11 mouse cellular contexts compared by ENCODE assay signal in genomic region chr1:77504813-77505212, GRCm38 (mm10). TPM values are rescaled to one million over a fixed set of nuclear protein-coding genes. Genes with fewer than 3 reads are reported as not detected.
DNase-seq lines count a peak whose midpoint lies in the region; ATAC-seq lines count a peak whose summit lies in the region.
"Had no signal": no experiment of that assay in that cellular context is flagged by ENCODE, and none has a peak within 500 bp of the region (broad histone marks: within the 10 kb centered on the region; RNA-seq: fewer than 3 reads in every experiment).

No protein-coding gene starts in this region.

- H3K4me1 ChIP-seq in embryonic facial prominence, embryonic 11.5 days (ENCODE audit: control insufficient read depth, insufficient read depth, low read length): no peaks in the 10 kb centered on the region
- peaks cover 98% of the 10 kb centered on the region for H3K4me1 ChIP-seq in hindbrain, embryonic 10.5 days (replicated peaks)
- H3K4me1 ChIP-seq in midbrain, embryonic 12.5 days: peaks cover 83% of the 10 kb centered on the region

- H3K4me2 ChIP-seq in embryonic facial prominence, embryonic 11.5 days (ENCODE audit: low read depth, low read length): peak overlapping the region; percentile 2; the same call in 1 of the 2 replicates
- peak overlapping the region; percentile 51 for H3K4me2 ChIP-seq in midbrain, embryonic 12.5 days (replicated peaks)
- H3K4me2 ChIP-seq: heart, embryonic 15.5 days had no signal

- H3K9me3 ChIP-seq in embryonic facial prominence, embryonic 11.5 days (replicated peaks; ENCODE audit: control insufficient read depth, low read length): no peaks in the 10 kb centered on the region
- H3K9me3 ChIP-seq in hindbrain, embryonic 10.5 days: no peaks in the 10 kb centered on the region
- H3K9me3 ChIP-seq in midbrain, embryonic 12.5 days: no peaks in the 10 kb centered on the region
- H3K9me3 ChIP-seq: heart, embryonic 15.5 days had no signal

- H3K27me3 ChIP-seq in embryonic facial prominence, embryonic 11.5 days (ENCODE audit: control insufficient read depth, insufficient read depth, low read length): no peaks in the 10 kb centered on the region
- H3K27me3 ChIP-seq in hindbrain, embryonic 10.5 days (ENCODE audit: insufficient read depth, poor library complexity, severe bottlenecking): peaks cover 36% of the 10 kb centered on the region; the same call in 1 of the 2 replicates
- peaks cover 8% of the 10 kb centered on the region; the same call in 1 of the 2 replicates for H3K27me3 ChIP-seq in midbrain, embryonic 12.5 days

- H3K27ac ChIP-seq in embryonic facial prominence, embryonic 11.5 days (replicated peaks; ENCODE audit: low read depth, low read length): no peak overlapping the region
- 0 out of 2 replicates have a peak overlapping the region, but pooled peaks have one; percentile 40 for H3K27ac ChIP-seq in hindbrain, embryonic 10.5 days
- no peak overlapping the region for H3K27ac ChIP-seq in midbrain, embryonic 12.5 days (replicated peaks)
- H3K27ac ChIP-seq: heart, embryonic 15.5 days had no signal

- no peak overlapping the region for H3K9ac ChIP-seq in embryonic facial prominence, embryonic 11.5 days (replicated peaks; ENCODE audit: low read length)
- H3K9ac ChIP-seq in midbrain, embryonic 12.5 days (replicated peaks): no peak overlapping the region
- H3K9ac ChIP-seq: heart, embryonic 15.5 days; liver, postnatal 0 days had no signal

- peak; percentile 45 for DNase-seq in R1 (ENCODE audit: low read depth, low spot score)
- DNase-seq in embryonic facial prominence, embryonic 11.5 days (ENCODE audit: low spot score): no peak
- DNase-seq in hindbrain, embryonic 10.5 days (ENCODE audit: low spot score): no peak
- no peak for DNase-seq in B cell, adult 2 months
- DNase-seq: liver, postnatal 0 days; thymus, adult 18-20 months had no signal

- WGBS in embryonic facial prominence, embryonic 11.5 days: 69% methylated on average over 2 of the region's 2 CpGs
- WGBS in hindbrain, embryonic 10.5 days: 32% methylated on average over 2 of the region's 2 CpGs
- WGBS in midbrain, embryonic 12.5 days: 22% methylated on average over 2 of the region's 2 CpGs

- no peak for ATAC-seq in embryonic facial prominence, embryonic 11.5 days (replicated peaks; ENCODE audit: insufficient number of reproducible peaks, low FRiP score, low TSS enrichment, low read depth)
- 0 out of 2 replicates have a peak, but pooled peaks have one; percentile 3 for ATAC-seq in midbrain, embryonic 12.5 days (ENCODE audit: low FRiP score, low read depth)
- ATAC-seq in cerebellum, adult (ENCODE audit: insufficient number of reproducible peaks, low FRiP score, low TSS enrichment): no peak
- no peak for ATAC-seq in monocyte, adult 5-6 weeks (replicated peaks; ENCODE audit: insufficient number of reproducible peaks, low FRiP score, low TSS enrichment, poor library complexity, severe bottlenecking)
- ATAC-seq: activated CD4-positive, CD25-positive, alpha-beta regulatory T cell, adult 4 months; liver, postnatal 0 days had no signal

- H3K4me3 ChIP-seq in embryonic facial prominence, embryonic 11.5 days (ENCODE audit: low read depth, low read length): no peak overlapping the region
- peak overlapping the region; percentile 44 for H3K4me3 ChIP-seq in hindbrain, embryonic 10.5 days
- peak overlapping the region; percentile 10; the same call in 1 of the 2 replicates for H3K4me3 ChIP-seq in midbrain, embryonic 12.5 days
- H3K4me3 ChIP-seq: heart, embryonic 15.5 days had no signal

- no peaks in the 10 kb centered on the region; the same call in 1 of the 2 replicates for H3K36me3 ChIP-seq in embryonic facial prominence, embryonic 11.5 days (replicated peaks; ENCODE audit: control insufficient read depth, insufficient read depth, low read depth, low read length)
- peaks cover 59% of the 10 kb centered on the region for H3K36me3 ChIP-seq in hindbrain, embryonic 10.5 days
- H3K36me3 ChIP-seq in midbrain, embryonic 12.5 days: peaks cover 10% of the 10 kb centered on the region; the same call in 1 of the 2 replicates

RNA-seq across cellular contexts. Expression of gene Epha4, which starts 10.1 kb away (rescaled TPM):
- 28.8 and 30.4 TPM in 2 replicates for polyA plus RNA-seq in embryonic facial prominence, embryonic 11.5 days (2014; fragmentation: Nextera tagmentation; extraction: Ambion mirVana)
- 25.4 and 30.4 TPM in 2 replicates for polyA plus RNA-seq in hindbrain, embryonic 10.5 days (2016; fragmentation: Nextera tagmentation; extraction: Ambion mirVana)
- polyA plus RNA-seq in midbrain, embryonic 12.5 days (2016; fragmentation: Nextera tagmentation; extraction: Ambion mirVana): 32.9 and 39.4 TPM in 2 replicates
- 8.4 to 15.1 TPM (median 10.3 TPM) in 3 replicates for total RNA-seq in monocyte, adult 5-6 weeks (2017)
